Mouse (Mus musculus) forebrain, embryonic 14.5 days (tissue): Measurements from ENCODE around the gene Mpv17. TPM values are rescaled to one million over a fixed set of nuclear protein-coding genes. Genes with fewer than 3 reads are reported as not detected.
A peak's percentile ranks its signal among the peaks of the same experiment; 100 is the strongest.

Experiments
- ATAC-seq: fragments of 200-750 bp; cut with Nextera tagmentation; 2 replicates; pipeline ENCODE4 v1.8.0; 2017; ENCODE audit warnings: mild to moderate bottlenecking, moderate library complexity
- DNase-seq: peaks from one replicate; pipeline ENCODE4 v3.0.0-alpha.2; 2015; ENCODE audit warnings: low spot score
- H3K27ac ChIP-seq: fragments of 300-500 bp; sonication (generic); 2 replicates; pipeline ENCODE4 v1.5.1; 2014; ENCODE audit warnings: low read depth, mild to moderate bottlenecking, control low read depth, low read length, moderate library complexity
- H3K27me3 ChIP-seq: fragments of 300-500 bp; sonication (generic); replicated peaks from 2 replicates; pipeline ENCODE4 v1.6.1; 2014; ENCODE audit warnings: low read length, control low read depth, mixed read lengths; ENCODE audit not compliant: control insufficient read depth, insufficient read depth
- H3K36me3 ChIP-seq: fragments of 300-500 bp; sonication (generic); 2 replicates; pipeline ENCODE4 v1.6.1; 2014; ENCODE audit warnings: low read length, control low read depth; ENCODE audit not compliant: control insufficient read depth, insufficient read depth
- H3K4me1 ChIP-seq: fragments of 300-500 bp; sonication (generic); 2 replicates; pipeline ENCODE4 v1.6.1; 2014; ENCODE audit warnings: antibody characterized with exemption, low read length, control low read depth; ENCODE audit not compliant: control insufficient read depth, insufficient read depth
- H3K4me2 ChIP-seq: fragments of 300-500 bp; sonication (generic); 2 replicates; pipeline ENCODE4 v1.6.1; 2014; ENCODE audit warnings: mild to moderate bottlenecking, control low read depth, low read length
- H3K4me3 ChIP-seq: fragments of 300-500 bp; sonication (generic); 2 replicates; pipeline ENCODE4 v1.5.1; 2014; ENCODE audit warnings: low read depth, low read length, control low read depth
- H3K9ac ChIP-seq: fragments of 300-500 bp; sonication (generic); 2 replicates; pipeline ENCODE4 v1.6.1; 2014; ENCODE audit warnings: mild to moderate bottlenecking, low read length, control low read depth, moderate library complexity
- H3K9me3 ChIP-seq: fragments of 300-500 bp; sonication (generic); replicated peaks from 2 replicates; pipeline ENCODE4 v1.6.1; 2016; ENCODE audit warnings: low read length, control low read depth, mixed read lengths; ENCODE audit not compliant: control insufficient read depth
- WGBS: fragments of 180-500 bp; shearing (Covaris S2); extraction: QIAGEN DNeasy Blood & Tissue Kit; methylation state at CpG from one replicate; pipeline ENCODE4 v1.1.7; 2014; 5-methylcytosine and 5-hydroxymethylcytosine counted together
- polyA plus RNA-seq: library from polyadenylated mRNA; unstranded; fragments of >200 nt; fragmentation: Nextera tagmentation; extraction: Ambion mirVana; gene quantifications from 2 replicates; pipeline ENCODE4 v1.2.1, GENCODE M21; 2014

Mpv17 gene
- 36.6 and 37.4 TPM in 2 replicates for polyA plus RNA-seq

- no peak within 1 kb of the TSS for H3K27ac ChIP-seq
- H3K4me1 ChIP-seq, result peaks cover 6% of the 10 kb centered on the region
- H3K9me3 ChIP-seq, result no peaks in the 10 kb centered on the region
- no peaks in the 10 kb centered on the region for H3K27me3 ChIP-seq
- peak within 1 kb of the TSS; percentile 44 for H3K4me3 ChIP-seq
- WGBS, result under 1% methylated on average over 19 of the region's 19 CpGs
- DNase-seq (peak; percentile 91), ATAC-seq (peak; percentile 97)
- H3K36me3 ChIP-seq, result peaks cover 35% of the 10 kb centered on the region
- H3K9ac ChIP-seq, result peak within 1 kb of the TSS; percentile 58
- peak within 1 kb of the TSS; percentile 76 for H3K4me2 ChIP-seq
Measured at GRCm38 (mm10) chr5:31154152-31154553, at the start of gene Mpv17. Gene Mpv17, minus strand, starts transcription at chr5:31154251.

- Histone ChIP-seq H3K4me1 (peaks cover 15% of the 10 kb centered on the region), H3K4me2 (peak overlapping the region; percentile 70), H3K9ac (peak overlapping the region; percentile 52; the same call in 1 of the 2 replicates), H3K36me3 (peaks cover 83% of the 10 kb centered on the region), H3K9me3 (0 out of 2 replicates have a peak, but pooled peaks cover 3% of the 10 kb centered on the region), H3K27me3 (no peaks in the 10 kb centered on the region), H3K27ac (peak overlapping the region; percentile 82; the same call in 1 of the 2 replicates), H3K4me3 (peak overlapping the region; percentile 86; the same call in 1 of the 2 replicates)
- DNase-seq, result no peak
- no peak for ATAC-seq
- 85% methylated on average over 7 of the region's 7 CpGs for WGBS
Measured at GRCm38 (mm10) chr5:31202933-31203332, 48.9 kb upstream of the Mpv17 start.

GRCm38 (mm10) chr5:31201742-31202590 is 47.9 kb upstream of the Mpv17 start, which contains the start of gene Zfp513:
Gene Zfp513, minus strand, starts transcription at chr5:31202303.
- peaks cover 83% of the 10 kb centered on the region for H3K36me3 ChIP-seq
- H3K27ac ChIP-seq, result peak within 1 kb of the TSS; percentile 82
- H3K4me3 ChIP-seq, result peak within 1 kb of the TSS; percentile 86
- no peaks in the 10 kb centered on the region for H3K27me3 ChIP-seq
- H3K9me3 ChIP-seq, result 0 out of 2 replicates have a peak, but pooled peaks cover 3% of the 10 kb centered on the region
- ATAC-seq (peak; percentile 98), DNase-seq (peak; percentile 99)
- H3K9ac ChIP-seq, result peak within 1 kb of the TSS; percentile 93
- WGBS, result under 1% methylated on average over 53 of the region's 53 CpGs
- H3K4me2 ChIP-seq, result peak within 1 kb of the TSS; percentile 95
- H3K4me1 ChIP-seq, result peaks cover 15% of the 10 kb centered on the region

GRCm38 (mm10) chr5:31201042-31201741 is 47.1 kb upstream of the Mpv17 start:
- H3K27ac ChIP-seq, result peak overlapping the region; percentile 76; the same call in 1 of the 2 replicates
- no peak for ATAC-seq
- no peaks in the 10 kb centered on the region for H3K27me3 ChIP-seq
- peak overlapping the region; percentile 95 for H3K4me2 ChIP-seq
- peaks cover 15% of the 10 kb centered on the region for H3K4me1 ChIP-seq
- peak overlapping the region; percentile 93 for H3K9ac ChIP-seq
- peak overlapping the region; percentile 86 for H3K4me3 ChIP-seq
- H3K36me3 ChIP-seq, result peaks cover 83% of the 10 kb centered on the region
- peak; percentile 4 for DNase-seq
- WGBS, result 21% methylated on average over 13 of the region's 13 CpGs
- 0 out of 2 replicates have a peak, but pooled peaks cover 3% of the 10 kb centered on the region for H3K9me3 ChIP-seq

- Histone ChIP-seq H3K4me2 (no peak overlapping the region), H3K4me1 (peaks cover 15% of the 10 kb centered on the region), H3K4me3 (0 out of 2 replicates have a peak overlapping the region, but pooled peaks have one; percentile 86), H3K9me3 (0 out of 2 replicates have a peak, but pooled peaks cover 3% of the 10 kb centered on the region), H3K27ac (no peak overlapping the region), H3K9ac (no peak overlapping the region), H3K36me3 (peaks cover 83% of the 10 kb centered on the region), H3K27me3 (no peaks in the 10 kb centered on the region)
- 90% methylated on average over 27 of the region's 27 CpGs for whole genome bisulfite sequencing
- DNase-seq (no peak), ATAC-seq (no peak)
Measured at GRCm38 (mm10) chr5:31200327-31200768, 46.3 kb upstream of the Mpv17 start.

- Histone ChIP-seq H3K4me1 (peaks cover 15% of the 10 kb centered on the region), H3K9me3 (0 out of 2 replicates have a peak, but pooled peaks cover 3% of the 10 kb centered on the region), H3K27me3 (no peaks in the 10 kb centered on the region), H3K27ac (no peak overlapping the region), H3K9ac (no peak overlapping the region), H3K4me3 (no peak overlapping the region), H3K36me3 (peaks cover 83% of the 10 kb centered on the region), H3K4me2 (no peak overlapping the region)
- 85% methylated on average over 9 of the region's 9 CpGs for WGBS
- ATAC-seq (no peak), DNase-seq (no peak)
Measured at GRCm38 (mm10) chr5:31199893-31200292, 45.8 kb upstream of the Mpv17 start.

GRCm38 (mm10) chr5:31199321-31199892 is 45.4 kb upstream of the Mpv17 start:
- H3K36me3 ChIP-seq, result peaks cover 83% of the 10 kb centered on the region
- WGBS, result 95% methylated on average over 19 of the region's 19 CpGs
- H3K4me2 ChIP-seq, result no peak overlapping the region
- H3K4me1 ChIP-seq, result peaks cover 15% of the 10 kb centered on the region
- 0 out of 2 replicates have a peak, but pooled peaks cover 3% of the 10 kb centered on the region for H3K9me3 ChIP-seq
- H3K27me3 ChIP-seq, result no peaks in the 10 kb centered on the region
- DNase-seq (no peak), ATAC-seq (no peak)
- no peak overlapping the region for H3K9ac ChIP-seq
- no peak overlapping the region for H3K4me3 ChIP-seq
- H3K27ac ChIP-seq, result no peak overlapping the region

GRCm38 (mm10) chr5:31198616-31199320 is 44.7 kb upstream of the Mpv17 start:
- WGBS, result 75% methylated on average over 5 of the region's 5 CpGs

More at GRCm38 (mm10) chr5:31198616-31199320, 44.7 kb upstream of the Mpv17 start:
- H3K4me2 ChIP-seq, result no peak overlapping the region
- H3K9me3 ChIP-seq, result 0 out of 2 replicates have a peak, but pooled peaks cover 3% of the 10 kb centered on the region
- no peak for DNase-seq
- no peak overlapping the region for H3K27ac ChIP-seq
- ATAC-seq, result no peak
- H3K36me3 ChIP-seq, result peaks cover 77% of the 10 kb centered on the region
- no peaks in the 10 kb centered on the region for H3K27me3 ChIP-seq
- H3K9ac ChIP-seq, result no peak overlapping the region
- H3K4me3 ChIP-seq, result no peak overlapping the region
- peaks cover 19% of the 10 kb centered on the region for H3K4me1 ChIP-seq
